Mouse (Mus musculus): ENCODE data around the gene 1110004F10Rik. TPM values are rescaled to one million over a fixed set of nuclear protein-coding genes. Genes with fewer than 3 reads are reported as not detected.

The 1110004F10Rik gene
- total RNA-seq (2014; fragmentation: Nextera tagmentation): 102 and 146 TPM in 2 replicates
- 215 and 273 TPM in 2 replicates for total RNA-seq (2017)

GRCm38 (mm10) chr7:116039196-116039537 lies at the start of gene 1110004F10Rik:
Gene 1110004F10Rik (plus strand): TSS chr7:116039397.
- ATAC-seq (replicated peaks; ENCODE audit: poor library complexity, severe bottlenecking): no peak

GRCm38 (mm10) chr7:116002726-116003125 lies 36.5 kb upstream of the 1110004F10Rik start:
- no peak for ATAC-seq (replicated peaks; ENCODE audit: poor library complexity, severe bottlenecking)

- ATAC-seq (replicated peaks; ENCODE audit: poor library complexity, severe bottlenecking): no peak
These were observed 9.2 kb upstream of the 1110004F10Rik start for GRCm38 (mm10) chr7:116029991-116030390.

GRCm38 (mm10) chr7:116030597-116031387 lies 8.4 kb upstream of the 1110004F10Rik start:
- no peak for ATAC-seq (replicated peaks; ENCODE audit: poor library complexity, severe bottlenecking)

- no peak for ATAC-seq (replicated peaks; ENCODE audit: poor library complexity, severe bottlenecking)
These were observed 7.8 kb upstream of the 1110004F10Rik start for GRCm38 (mm10) chr7:116031388-116031717.

- ATAC-seq (replicated peaks; ENCODE audit: poor library complexity, severe bottlenecking): peak; percentile 20
These were observed 7.2 kb upstream of the 1110004F10Rik start for GRCm38 (mm10) chr7:116031718-116032595.

- peak; percentile 45; the same call in 1 of the 2 replicates for ATAC-seq (replicated peaks; ENCODE audit: poor library complexity, severe bottlenecking)
These were observed 6.4 kb upstream of the 1110004F10Rik start for GRCm38 (mm10) chr7:116032596-116033307.

GRCm38 (mm10) chr7:116033371-116034241 lies 5.6 kb upstream of the 1110004F10Rik start:
- ATAC-seq (replicated peaks; ENCODE audit: poor library complexity, severe bottlenecking): peak; percentile 27

- ATAC-seq (replicated peaks; ENCODE audit: poor library complexity, severe bottlenecking): no peak
These were observed 4.9 kb upstream of the 1110004F10Rik start for GRCm38 (mm10) chr7:116034282-116034758.

GRCm38 (mm10) chr7:116035504-116035903 lies 3.7 kb upstream of the 1110004F10Rik start:
- no peak for ATAC-seq (replicated peaks; ENCODE audit: poor library complexity, severe bottlenecking)

- no peak for ATAC-seq (replicated peaks; ENCODE audit: poor library complexity, severe bottlenecking)
These were observed 2.3 kb upstream of the 1110004F10Rik start for GRCm38 (mm10) chr7:116036591-116037555.

- no peak for ATAC-seq (replicated peaks; ENCODE audit: poor library complexity, severe bottlenecking)
These were observed 1.2 kb upstream of the 1110004F10Rik start for GRCm38 (mm10) chr7:116038024-116038423.

GRCm38 (mm10) chr7:116038511-116038910 lies 686 bp upstream of the 1110004F10Rik start, which contains the start of gene Sox6:
Gene Sox6 (minus strand): TSS chr7:116038796.
- ATAC-seq (replicated peaks; ENCODE audit: poor library complexity, severe bottlenecking): no peak

GRCm38 (mm10) chr7:116039538-116040466 lies 605 bp downstream of the 1110004F10Rik start:
- ATAC-seq (replicated peaks; ENCODE audit: poor library complexity, severe bottlenecking): peak; percentile 94

- ATAC-seq (replicated peaks; ENCODE audit: poor library complexity, severe bottlenecking): no peak
These were observed 1.3 kb downstream of the 1110004F10Rik start for GRCm38 (mm10) chr7:116040470-116041019.

GRCm38 (mm10) chr7:116060739-116061138 lies 21.5 kb downstream of the 1110004F10Rik start:
- ATAC-seq (replicated peaks; ENCODE audit: poor library complexity, severe bottlenecking): no peak

GRCm38 (mm10) chr7:116084366-116084765 lies 45.2 kb downstream of the 1110004F10Rik start, which contains the start of gene Gm4353:
Gene Gm4353 (minus strand): TSS chr7:116084635.
- peak; percentile 96 for ATAC-seq (replicated peaks; ENCODE audit: poor library complexity, severe bottlenecking)

Data from granulocyte monocyte progenitor cell, adult 5-6 weeks (primary cell).